Mouse (Mus musculus) right cerebral cortex, postnatal 4 days (tissue): Measurements from ENCODE around the gene Olfr521.
"Not testable (repeated sequence)": the region's sequence is repeated elsewhere in the genome, so short reads cannot be mapped to it uniquely, and the experiment has no call there.

Source experiments
- DNase-seq: peaks from one replicate; pipeline ENCODE4 v3.0.0-alpha.2; 2022

Olfr521 gene

GRCm38 (mm10) chr7:99811661-99812060 is 48.4 kb downstream of the Olfr521 start:
- no peak for DNase-seq

GRCm38 (mm10) chr7:99813394-99813793 is 50.1 kb downstream of the Olfr521 start:
- DNase-seq: no peak

DNA sequence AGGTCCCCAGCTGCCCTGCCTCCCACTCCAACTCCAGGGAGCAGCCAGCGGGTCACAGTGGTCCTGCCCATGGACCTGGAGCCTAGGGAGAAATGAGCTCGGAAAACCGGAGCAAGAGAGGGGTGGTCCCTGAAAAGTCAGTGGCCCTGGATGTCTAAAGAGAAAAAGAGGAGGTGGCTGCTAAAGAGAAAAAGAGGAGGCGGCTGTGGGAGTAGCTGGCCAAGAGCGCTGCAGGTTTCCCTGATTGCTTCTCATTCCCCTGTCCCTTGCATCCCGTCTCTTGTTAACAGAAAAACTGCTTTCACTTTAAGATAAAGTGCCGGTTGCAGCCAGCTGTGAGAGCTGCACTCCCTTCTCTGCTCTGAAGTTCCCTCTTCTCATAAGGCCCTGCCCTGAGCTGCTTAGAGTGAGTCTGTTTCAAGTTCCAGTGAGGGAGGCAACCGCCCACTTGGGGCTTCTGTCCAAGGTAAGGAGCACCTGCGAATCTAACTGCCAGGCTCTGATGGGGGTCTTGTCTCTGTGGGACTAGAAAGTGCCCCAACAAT is 54.9 kb downstream of the Olfr521 start:
- not testable (repeated sequence) for DNase-seq
